Mouse (Mus musculus) cerebral cortex, adult 2 months (tissue): ENCODE data around the gene Sfmbt1.

ENCODE experiments used
- WGBS: fragments of 180-500 bp; shearing (Covaris S2); methylation state at CpG from one replicate; pipeline ENCODE4 v1.1.7; 2018; 5-methylcytosine and 5-hydroxymethylcytosine counted together

The Sfmbt1 gene

DNA sequence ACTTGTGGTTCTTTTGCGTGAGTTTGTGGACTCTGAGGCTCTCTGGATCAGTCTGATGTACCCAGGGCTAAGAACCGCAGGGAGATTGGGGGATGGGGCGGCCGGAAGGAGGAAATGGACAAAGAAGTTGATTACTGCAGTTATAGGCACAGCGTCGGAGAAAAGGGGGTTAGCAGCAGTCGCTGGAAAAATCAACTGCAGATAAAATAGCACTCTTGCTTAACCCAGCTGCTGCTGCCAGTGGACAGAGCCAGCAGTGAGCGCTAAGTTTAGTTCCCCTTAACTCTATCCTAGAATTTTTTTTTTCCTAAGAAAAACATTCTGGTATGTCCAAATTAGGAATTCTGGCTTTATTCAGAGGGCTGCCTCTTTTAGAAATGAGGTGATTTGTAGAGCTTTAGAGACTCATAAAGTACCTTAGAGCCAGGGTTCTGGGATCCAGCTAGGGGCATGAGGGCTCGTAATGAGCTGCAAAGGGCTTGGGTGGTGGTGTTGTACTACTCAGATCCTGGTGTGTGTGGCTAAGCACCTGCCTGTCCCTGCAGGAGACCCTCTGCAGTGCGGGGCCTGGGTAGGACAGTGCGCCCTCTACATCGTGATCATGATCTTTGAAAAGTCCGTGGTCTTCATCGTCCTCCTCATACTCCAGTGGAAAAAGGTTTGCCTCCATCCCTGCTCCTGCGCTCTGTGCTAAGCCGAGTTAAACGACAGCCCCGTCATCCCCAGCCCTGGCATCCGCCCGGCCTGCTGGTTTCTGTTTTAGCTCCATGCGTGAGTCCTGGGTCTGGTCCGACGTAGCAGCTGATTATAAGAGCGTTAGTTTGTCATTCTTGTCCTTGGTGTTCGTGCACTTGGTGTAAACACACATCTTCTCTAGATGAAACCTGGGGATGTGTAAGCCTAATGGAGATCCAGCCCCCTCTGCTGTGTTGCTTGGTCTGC is 155.8 kb downstream of the Sfmbt1 start:
- WGBS: 55% methylated on average over 25 of the region's 25 CpGs
